Mouse (Mus musculus): ENCODE results near the gene Spata2.

DNA sequence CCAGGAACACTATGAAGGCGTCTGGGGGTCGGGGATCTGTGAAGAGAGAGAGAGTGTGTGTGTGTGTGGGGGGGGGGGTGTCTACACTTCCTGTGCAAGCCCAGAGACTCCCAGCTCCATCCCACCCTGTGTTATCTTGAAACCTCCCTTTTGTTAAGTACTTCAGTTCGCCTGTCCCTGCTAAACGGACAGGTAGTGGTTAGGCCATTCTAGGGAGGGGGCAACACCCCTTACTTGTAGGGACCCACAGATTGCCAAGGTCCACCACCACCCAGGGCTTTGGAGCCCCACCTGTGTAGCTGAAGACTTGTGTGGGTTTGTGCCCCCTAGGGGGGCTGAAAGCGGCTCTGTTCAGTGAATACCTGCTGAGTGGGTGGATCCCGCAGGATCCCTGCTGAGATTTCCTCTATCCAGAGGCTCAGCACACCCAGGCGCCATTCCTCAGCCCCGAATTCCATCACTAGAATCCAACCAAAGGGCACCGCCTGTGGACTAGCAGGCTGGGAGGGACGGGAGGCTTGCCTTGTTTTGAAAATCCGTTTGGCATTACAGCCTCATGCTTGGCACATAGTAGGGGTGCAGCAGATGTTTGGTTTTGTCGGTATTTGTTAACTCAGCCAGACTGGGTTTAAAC, 47.9 kb upstream of the Spata2 start:
- TF ChIP-seq CTCF (IDR thresholded peaks at IDR 0.05; ENCODE audit: borderline replicate concordance, insufficient read depth, low read length) (no peak), POLR2A (IDR thresholded peaks at IDR 0.05; ENCODE audit: low read depth, low read length) (no peak)
